Mouse (Mus musculus) forebrain, postnatal 0 days (tissue): ENCODE data around the gene 1810055G02Rik. TPM values are rescaled to one million over a fixed set of nuclear protein-coding genes. Genes with fewer than 3 reads are reported as not detected.
A peak's percentile ranks its signal among the peaks of the same experiment; 100 is the strongest.

Source experiments
- ATAC-seq: fragments of 200-750 bp; cut with Nextera tagmentation; 2 replicates; pipeline ENCODE4 v1.8.0; 2017; ENCODE audit warnings: mild to moderate bottlenecking, moderate library complexity
- DNase-seq: peaks from one replicate; pipeline ENCODE4 v3.0.0-alpha.2; 2015
- H3K27ac ChIP-seq: fragments of 300-500 bp; sonication (generic); 2 replicates; pipeline ENCODE4 v1.5.1; 2014; ENCODE audit warnings: low read depth, mild to moderate bottlenecking, antibody characterized with exemption, low read length, moderate library complexity, mixed read lengths
- H3K27me3 ChIP-seq: fragments of 300-500 bp; sonication (generic); 2 replicates; pipeline ENCODE4 v1.6.1; 2014; ENCODE audit warnings: mild to moderate bottlenecking, low read length, mixed read lengths; ENCODE audit not compliant: insufficient read depth
- H3K36me3 ChIP-seq: fragments of 300-500 bp; sonication (generic); 2 replicates; pipeline ENCODE4 v1.6.1; 2014; ENCODE audit warnings: mild to moderate bottlenecking, moderate library complexity; ENCODE audit not compliant: insufficient read depth
- H3K4me1 ChIP-seq: fragments of 300-500 bp; sonication (generic); 2 replicates; pipeline ENCODE4 v1.6.1; 2014; ENCODE audit warnings: antibody characterized with exemption; ENCODE audit not compliant: insufficient read depth
- H3K4me2 ChIP-seq: fragments of 300-500 bp; sonication (generic); 2 replicates; pipeline ENCODE4 v1.6.1; 2014; ENCODE audit warnings: low read depth, mild to moderate bottlenecking, moderate library complexity
- H3K4me3 ChIP-seq: fragments of 300-500 bp; sonication (generic); 2 replicates; pipeline ENCODE4 v1.5.1; 2014; ENCODE audit warnings: low read depth, low read length, mixed read lengths
- H3K9ac ChIP-seq: fragments of 300-500 bp; sonication (generic); 2 replicates; pipeline ENCODE4 v1.6.1; 2014; ENCODE audit warnings: mild to moderate bottlenecking
- H3K9me3 ChIP-seq: fragments of 300-500 bp; sonication (generic); 2 replicates; pipeline ENCODE4 v1.6.1; 2016; ENCODE audit warnings: low read length
- CTCF ChIP-seq: sonication (generic); IDR thresholded peaks from 2 replicates; pipeline ENCODE4 v1.5.1; 2016; ENCODE audit warnings: antibody characterized with exemption, control low read depth, low read depth
- WGBS: fragments of 180-500 bp; shearing (Covaris S2); extraction: QIAGEN DNeasy Blood & Tissue Kit; methylation state at CpG from one replicate; pipeline ENCODE4 v1.1.7; 2014; 5-methylcytosine and 5-hydroxymethylcytosine counted together
- polyA plus RNA-seq: library from polyadenylated mRNA; unstranded; fragments of >200 nt; fragmentation: Nextera tagmentation; extraction: Ambion mirVana; gene quantifications from 2 replicates; pipeline ENCODE4 v1.2.1, GENCODE M21; 2015
- total RNA-seq: library from RNA; depleted of rRNA; stranded (reverse); fragments of >200 nt; gene quantifications from 2 replicates; pipeline ENCODE4 v1.2.3, GENCODE M21; 2014

1810055G02Rik gene
- total and polyA plus RNA-seq, 2 experiments from 2014 or later, result 37.2 to 39.0 TPM

- 37% methylated on average over 13 of the region's 13 CpGs for WGBS
- Histone ChIP-seq H3K4me2 (no peak overlapping the region), H3K36me3 (no peaks in the 10 kb centered on the region), H3K4me3 (no peak overlapping the region), H3K27me3 (no peaks in the 10 kb centered on the region), H3K9me3 (no peaks in the 10 kb centered on the region), H3K27ac (0 out of 2 replicates have a peak overlapping the region, but pooled peaks have one; percentile 15), H3K9ac (no peak overlapping the region), H3K4me1 (no peaks in the 10 kb centered on the region)
- DNase-seq, result no peak
- 0 out of 2 replicates have a peak, but pooled peaks have one; percentile 18 for ATAC-seq
- TF ChIP-seq CTCF, result peak; percentile 5; the same call in 1 of the 2 replicates
Measured at GRCm38 (mm10) chr19:3669100-3669499, 39.0 kb upstream of the 1810055G02Rik start.

- Histone ChIP-seq H3K9ac (no peak overlapping the region), H3K4me2 (no peak overlapping the region), H3K27ac (no peak overlapping the region), H3K9me3 (no peaks in the 10 kb centered on the region), H3K27me3 (no peaks in the 10 kb centered on the region), H3K36me3 (no peaks in the 10 kb centered on the region), H3K4me1 (no peaks in the 10 kb centered on the region), H3K4me3 (no peak overlapping the region)
- no peak for TF ChIP-seq CTCF
- 100% methylated on average over 2 of the region's 2 CpGs for WGBS
- DNase-seq, result no peak
- no peak for ATAC-seq
Measured at GRCm38 (mm10) chr19:3673149-3673548, 34.9 kb upstream of the 1810055G02Rik start.

- Histone ChIP-seq H3K36me3 (no peaks in the 10 kb centered on the region), H3K4me2 (no peak overlapping the region), H3K27ac (no peak overlapping the region), H3K4me1 (no peaks in the 10 kb centered on the region), H3K27me3 (no peaks in the 10 kb centered on the region), H3K4me3 (no peak overlapping the region), H3K9ac (no peak overlapping the region), H3K9me3 (no peaks in the 10 kb centered on the region)
- 92% methylated on average over 8 of the region's 8 CpGs for WGBS
- DNase-seq (no peak), ATAC-seq (no peak)
- no peak for TF ChIP-seq CTCF
Measured at GRCm38 (mm10) chr19:3674122-3674855, 33.8 kb upstream of the 1810055G02Rik start.

- Histone ChIP-seq H3K27me3 (no peaks in the 10 kb centered on the region), H3K4me1 (peaks cover 8% of the 10 kb centered on the region; the same call in 1 of the 2 replicates), H3K4me2 (no peak overlapping the region), H3K9ac (no peak overlapping the region), H3K36me3 (no peaks in the 10 kb centered on the region), H3K9me3 (no peaks in the 10 kb centered on the region), H3K27ac (no peak overlapping the region), H3K4me3 (no peak overlapping the region)
- ATAC-seq (no peak), DNase-seq (no peak)
- TF ChIP-seq CTCF, result no peak
- 82% methylated on average over 7 of the region's 7 CpGs for WGBS
Measured at GRCm38 (mm10) chr19:3680732-3681131, 27.4 kb upstream of the 1810055G02Rik start.

GRCm38 (mm10) chr19:3681310-3681934, 26.7 kb upstream of the 1810055G02Rik start:
- peak; percentile 68 for ATAC-seq
- 0 out of 2 replicates have a peak overlapping the region, but pooled peaks have one; percentile 15 for H3K27ac ChIP-seq
- no peak overlapping the region for H3K4me2 ChIP-seq

GRCm38 (mm10) chr19:3684414-3684813, 23.7 kb upstream of the 1810055G02Rik start:
- Histone ChIP-seq H3K4me2 (no peak overlapping the region), H3K9me3 (no peaks in the 10 kb centered on the region), H3K27me3 (no peaks in the 10 kb centered on the region), H3K4me1 (peaks cover 9% of the 10 kb centered on the region; the same call in 1 of the 2 replicates), H3K4me3 (no peak overlapping the region), H3K9ac (no peak overlapping the region), H3K27ac (no peak overlapping the region), H3K36me3 (no peaks in the 10 kb centered on the region)
- ATAC-seq (0 out of 2 replicates have a peak, but pooled peaks have one; percentile 8), DNase-seq (no peak)
- 18% methylated on average over 1 of the region's 1 CpGs for WGBS
- TF ChIP-seq CTCF, result no peak

More at GRCm38 (mm10) chr19:3681310-3681934, 26.7 kb upstream of the 1810055G02Rik start:
- WGBS, result 14% methylated on average over 13 of the region's 13 CpGs
- no peaks in the 10 kb centered on the region for H3K27me3 ChIP-seq
- DNase-seq, result peak; percentile 71
- peaks cover 9% of the 10 kb centered on the region; the same call in 1 of the 2 replicates for H3K4me1 ChIP-seq
- no peak overlapping the region for H3K9ac ChIP-seq
- no peak overlapping the region for H3K4me3 ChIP-seq
- no peaks in the 10 kb centered on the region for H3K36me3 ChIP-seq
- H3K9me3 ChIP-seq, result no peaks in the 10 kb centered on the region
- no peak for TF ChIP-seq CTCF
